Mouse (Mus musculus) stomach, postnatal 0 days (tissue): ENCODE data around the gene Isoc2a.

Source experiments
- CTCF ChIP-seq: IDR thresholded peaks from 2 replicates; pipeline ENCODE4 v1.5.1; 2016; ENCODE audit warnings: antibody characterized with exemption, low read depth, mild to moderate bottlenecking, moderate library complexity
- EP300 ChIP-seq: optimal IDR thresholded peaks from 2 replicates; pipeline ENCODE3; 2016; ENCODE audit warnings: antibody characterized with exemption

GRCm38 (mm10) chr7:4926849-4927248, 49.9 kb downstream of the Isoc2a start:
- no peak for TF ChIP-seq EP300
- no peak for TF ChIP-seq CTCF
